Mouse (Mus musculus) monocyte, adult 5-6 weeks (primary cell): ENCODE data around the gene P4ha2. TPM values are rescaled to one million over a fixed set of nuclear protein-coding genes. Genes with fewer than 3 reads are reported as not detected.

ENCODE experiments used
- ATAC-seq: fragments of 153-309, 156-312 bp; replicated peaks from 2 replicates; pipeline ENCODE4 v1.8.0; 2017; ENCODE audit warnings: mild to moderate bottlenecking; ENCODE audit not compliant: low TSS enrichment, insufficient number of reproducible peaks, severe bottlenecking, poor library complexity, low FRiP score
- total RNA-seq: library from RNA; stranded (forward); fragments of 200-1000, 200-491, 200-594 nt; gene quantifications from 3 replicates; pipeline ENCODE4 v1.2.3, GENCODE M21; 2017

P4ha2 gene
- total RNA-seq, result not detected in 3 replicates

DNA sequence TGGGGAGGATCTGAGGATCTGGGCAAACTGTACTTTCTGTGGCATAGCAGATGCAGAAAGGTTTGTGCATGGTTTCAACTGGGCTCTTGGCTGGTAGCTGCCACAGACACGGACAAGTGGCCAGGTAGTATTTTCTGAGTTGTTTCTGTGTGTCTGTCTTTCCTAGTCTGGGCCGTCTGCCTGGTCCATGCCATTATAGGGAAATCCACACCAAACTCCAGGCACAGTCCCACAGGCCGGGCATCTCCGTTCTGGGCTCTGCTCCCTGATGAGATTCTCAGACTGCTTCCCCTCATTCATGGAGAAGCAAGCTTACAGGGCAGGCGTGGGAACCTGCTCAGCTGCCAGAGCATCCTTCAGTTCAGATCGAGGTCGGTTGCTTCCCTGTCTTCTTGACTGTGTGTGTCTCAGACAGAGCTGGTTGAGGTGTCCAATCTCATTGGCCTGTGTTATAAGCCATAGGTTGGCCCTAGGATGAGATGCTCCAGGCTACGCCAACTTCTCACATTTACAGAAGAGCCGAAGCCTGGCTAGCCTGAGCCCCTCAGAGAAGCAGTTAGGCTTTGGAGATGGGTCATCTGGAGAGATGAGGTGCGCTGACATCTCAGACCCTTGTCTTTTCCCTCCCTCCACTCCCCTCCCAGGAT lies at the start of gene P4ha2:
Gene P4ha2, plus strand, starts transcription at position 51 of the 647 bp plus-strand sequence.
- no peak for ATAC-seq

DNA sequence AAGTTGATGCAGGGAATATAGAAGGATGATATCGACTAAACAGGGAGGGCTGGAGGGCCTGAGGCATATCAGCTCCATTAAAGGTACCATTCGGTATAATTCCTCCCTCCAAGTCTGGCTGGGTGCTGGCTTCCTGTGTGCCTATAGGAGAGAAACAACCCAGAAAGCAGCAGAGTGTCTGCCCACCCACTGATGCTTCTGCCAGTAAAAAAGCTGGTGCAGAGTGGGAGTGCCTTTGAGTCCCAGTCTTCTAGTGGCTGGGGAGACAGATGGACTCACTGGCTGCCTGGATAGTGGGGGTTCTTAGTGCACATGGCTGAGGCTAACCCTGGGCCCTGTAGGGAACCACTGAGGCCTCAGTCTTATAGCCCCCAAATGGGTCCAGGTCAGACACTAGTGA lies 49.7 kb upstream of the P4ha2 start:
- ATAC-seq, result no peak

DNA sequence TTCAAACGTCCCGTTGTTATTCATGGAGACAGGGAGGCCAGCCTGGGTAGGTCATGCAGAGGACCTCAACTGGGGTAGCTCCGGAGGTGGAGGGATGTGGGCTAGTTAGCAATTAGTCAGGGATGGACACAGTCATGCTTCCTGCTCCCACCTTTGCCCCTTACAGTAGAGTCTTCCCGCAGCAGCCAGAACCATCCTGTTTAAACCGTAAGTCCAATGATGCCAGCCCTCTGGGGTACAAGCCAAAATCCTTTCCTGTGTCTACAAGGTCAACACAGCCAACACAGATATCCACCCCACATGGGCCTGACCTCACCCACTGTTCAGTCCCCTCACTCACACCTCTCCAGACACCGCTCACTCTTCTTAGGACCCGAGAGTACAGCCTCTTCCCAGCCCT lies 48.7 kb upstream of the P4ha2 start:
- ATAC-seq, result no peak

DNA sequence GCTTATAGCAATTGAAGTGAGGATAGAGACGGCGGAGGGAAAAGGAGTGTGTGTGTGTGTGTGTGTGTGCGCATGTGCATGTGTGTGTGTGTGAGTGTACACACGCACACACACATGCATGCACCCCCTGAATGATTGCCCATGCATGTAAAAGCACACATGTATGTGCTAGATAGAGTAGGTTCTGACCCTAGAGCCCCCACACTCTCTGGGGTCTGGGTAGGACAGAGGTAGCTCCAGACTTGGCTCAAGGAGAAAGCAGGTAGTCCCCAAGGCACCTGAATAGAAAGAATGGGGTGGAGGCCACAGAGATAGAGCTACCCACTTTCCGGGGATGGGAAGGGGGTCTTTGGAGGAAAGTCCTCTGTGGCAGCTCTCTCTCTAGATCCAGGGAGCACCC lies 47.8 kb upstream of the P4ha2 start:
- no peak for ATAC-seq

DNA sequence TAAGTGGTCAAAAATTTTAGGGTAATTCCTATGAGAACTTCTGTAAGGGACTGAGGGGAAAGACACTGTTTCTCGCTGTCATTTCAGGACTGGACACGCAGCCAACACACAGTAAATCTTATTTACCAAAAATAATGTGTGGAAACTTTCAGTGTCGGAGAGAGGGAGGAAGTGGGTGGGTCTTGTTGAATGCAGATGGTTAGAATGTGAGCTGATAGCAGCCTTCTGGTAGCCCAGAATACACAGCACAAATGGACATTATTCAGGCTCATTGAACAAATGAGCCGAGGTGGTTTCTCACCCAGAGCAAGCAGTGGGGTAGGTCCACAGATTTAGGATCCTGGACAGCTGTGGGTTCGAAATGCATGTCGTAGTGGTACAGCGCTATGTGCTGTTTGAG lies 46.8 kb upstream of the P4ha2 start:
- ATAC-seq, result no peak

DNA sequence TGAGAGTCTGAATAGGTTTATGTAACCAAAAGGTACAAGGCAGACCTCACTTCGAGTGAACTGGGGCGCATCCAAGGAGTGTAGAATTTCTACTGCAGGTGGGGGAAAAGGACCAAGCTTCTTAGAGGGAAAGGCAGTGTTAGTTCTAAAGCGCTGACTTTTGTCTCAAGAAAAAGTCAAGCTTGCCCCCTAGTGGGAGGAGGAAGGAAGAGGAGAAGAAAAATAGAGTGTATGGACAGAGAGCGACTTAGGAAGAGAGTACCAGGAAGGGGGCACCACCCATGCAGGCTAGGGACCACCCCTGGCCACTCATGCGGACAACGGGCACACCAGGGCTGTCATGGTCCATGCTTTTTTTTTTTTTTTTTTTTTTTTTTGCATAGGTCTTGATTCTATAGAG lies 45.6 kb upstream of the P4ha2 start:
- 0 out of 2 replicates have a peak, but pooled peaks have one; percentile 38 for ATAC-seq

DNA sequence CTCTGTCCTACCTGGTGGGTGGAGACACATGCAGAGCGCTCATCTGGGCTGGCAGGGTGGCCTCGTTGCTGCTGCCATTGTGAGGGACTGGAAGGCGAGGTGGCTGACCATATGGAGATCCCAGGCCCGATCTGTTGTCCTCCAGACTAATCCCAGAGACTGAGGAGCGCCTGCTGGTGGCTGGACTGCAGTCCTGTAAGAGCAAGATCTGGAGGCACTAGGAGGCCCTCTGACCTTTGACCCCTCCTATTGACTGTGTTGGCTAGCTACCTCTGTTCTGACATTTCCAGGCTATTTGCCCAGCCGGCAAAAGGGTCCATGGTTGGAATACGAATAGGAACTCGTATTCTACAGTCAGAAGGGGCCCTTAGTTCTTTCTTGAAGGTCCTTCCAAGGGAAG lies 43.8 kb upstream of the P4ha2 start:
- no peak for ATAC-seq

DNA sequence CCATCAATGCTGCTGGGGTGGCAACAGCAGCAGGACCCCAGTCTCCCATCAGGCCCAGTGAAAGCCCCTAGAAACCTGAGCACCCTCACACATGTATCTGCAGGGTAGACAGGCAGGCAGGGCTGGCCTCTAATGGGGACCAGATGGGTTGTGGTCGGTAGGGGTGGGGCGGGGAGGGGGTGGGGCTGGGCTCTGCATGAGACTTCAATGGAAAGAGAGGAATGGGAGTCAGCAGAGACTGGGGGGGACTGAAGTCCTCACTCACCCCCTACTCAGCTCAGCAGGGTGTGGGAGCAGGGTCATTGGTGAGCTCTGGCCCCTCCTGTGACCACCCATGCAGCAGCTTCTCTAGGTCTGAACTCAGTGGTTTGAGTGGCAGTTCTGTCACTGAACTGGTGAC lies 42.5 kb upstream of the P4ha2 start:
- no peak for ATAC-seq

DNA sequence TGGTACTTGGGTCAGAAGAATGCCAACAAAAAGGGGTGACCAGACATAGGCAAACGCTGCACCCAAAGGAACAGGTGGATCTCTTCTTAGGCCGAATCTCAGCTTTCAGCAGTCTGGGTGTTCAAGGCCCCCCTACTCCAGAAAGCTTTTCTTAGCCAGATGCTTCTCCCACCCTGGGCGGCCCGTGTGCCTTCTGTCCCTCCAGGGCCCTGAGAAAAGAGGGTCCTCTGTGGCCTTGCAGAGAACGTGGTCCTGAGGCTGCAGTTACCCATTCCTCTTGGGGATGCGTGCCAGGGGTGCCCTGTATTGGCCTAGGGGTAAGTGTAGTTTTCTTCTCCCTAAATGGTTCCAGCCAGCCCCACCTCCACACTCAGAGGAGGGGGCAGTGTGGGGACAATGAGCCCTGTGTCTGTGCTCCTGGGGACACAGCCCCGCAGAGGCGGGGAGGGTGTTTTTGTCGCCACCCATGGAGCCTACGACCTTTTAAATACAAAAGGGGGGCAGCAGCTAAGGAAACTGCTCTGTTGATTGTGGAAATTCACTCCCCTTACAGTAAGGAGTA lies 41.8 kb upstream of the P4ha2 start:
- no peak for ATAC-seq

DNA sequence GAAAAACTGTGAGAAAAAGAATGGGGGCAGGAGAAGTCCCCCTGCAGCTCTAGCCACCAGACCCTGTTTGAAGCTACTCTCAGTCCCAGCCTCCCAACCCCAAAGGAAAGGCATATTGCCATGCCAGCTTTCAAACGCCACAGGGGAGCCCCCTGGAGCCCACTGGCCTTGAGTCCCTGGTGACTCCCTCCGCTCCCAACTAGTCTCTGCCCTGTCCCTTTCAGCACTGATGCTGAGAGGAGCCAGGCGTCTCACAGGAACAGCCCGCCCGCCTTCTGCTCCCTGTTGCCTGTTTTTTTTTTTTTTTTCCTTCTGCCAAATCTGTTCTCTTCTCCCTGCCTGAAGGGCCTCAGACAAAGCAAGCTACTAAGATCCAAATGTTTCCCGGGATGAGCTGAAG lies 41.3 kb upstream of the P4ha2 start:
- ATAC-seq, result no peak

DNA sequence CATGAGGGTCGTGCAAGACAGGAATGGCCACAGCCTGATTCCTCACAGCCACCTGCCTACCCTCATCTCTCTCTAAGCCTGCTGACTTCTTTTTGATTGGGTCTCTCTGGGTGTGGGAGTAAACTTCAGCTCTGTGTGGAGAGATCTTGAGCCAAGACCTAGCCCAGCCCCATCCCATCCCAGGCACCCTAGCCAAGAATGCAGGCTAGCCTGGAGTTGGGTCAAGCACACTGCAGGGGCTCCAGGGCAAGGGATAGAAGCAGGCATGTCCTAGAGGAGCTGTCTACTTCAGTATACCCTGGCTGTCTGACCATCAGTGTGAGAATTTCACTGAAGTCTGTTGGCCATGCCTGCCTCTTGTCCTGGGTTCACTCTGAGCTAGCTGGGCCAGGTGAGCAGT lies 40.4 kb upstream of the P4ha2 start:
- no peak for ATAC-seq

DNA sequence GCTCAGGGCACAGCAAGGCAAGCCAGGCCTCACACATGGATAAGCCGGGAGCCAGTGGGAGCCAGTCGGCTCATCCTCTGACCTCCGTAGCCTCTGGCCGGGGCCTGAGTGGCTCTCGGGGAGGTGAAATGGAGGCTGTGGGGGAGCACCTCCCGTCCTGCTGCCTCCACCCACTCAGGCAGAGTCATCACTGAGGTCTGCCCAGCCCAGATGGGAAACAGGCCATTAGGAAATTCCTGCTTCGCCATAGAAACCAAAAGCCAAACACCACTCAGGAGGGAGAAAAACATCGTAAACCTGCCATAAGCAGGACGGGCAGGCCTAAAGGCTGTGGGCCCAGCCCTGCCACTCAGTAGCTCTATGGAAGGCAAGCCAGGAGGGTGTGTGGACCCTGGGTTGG lies 39.6 kb upstream of the P4ha2 start:
- ATAC-seq, result no peak

DNA sequence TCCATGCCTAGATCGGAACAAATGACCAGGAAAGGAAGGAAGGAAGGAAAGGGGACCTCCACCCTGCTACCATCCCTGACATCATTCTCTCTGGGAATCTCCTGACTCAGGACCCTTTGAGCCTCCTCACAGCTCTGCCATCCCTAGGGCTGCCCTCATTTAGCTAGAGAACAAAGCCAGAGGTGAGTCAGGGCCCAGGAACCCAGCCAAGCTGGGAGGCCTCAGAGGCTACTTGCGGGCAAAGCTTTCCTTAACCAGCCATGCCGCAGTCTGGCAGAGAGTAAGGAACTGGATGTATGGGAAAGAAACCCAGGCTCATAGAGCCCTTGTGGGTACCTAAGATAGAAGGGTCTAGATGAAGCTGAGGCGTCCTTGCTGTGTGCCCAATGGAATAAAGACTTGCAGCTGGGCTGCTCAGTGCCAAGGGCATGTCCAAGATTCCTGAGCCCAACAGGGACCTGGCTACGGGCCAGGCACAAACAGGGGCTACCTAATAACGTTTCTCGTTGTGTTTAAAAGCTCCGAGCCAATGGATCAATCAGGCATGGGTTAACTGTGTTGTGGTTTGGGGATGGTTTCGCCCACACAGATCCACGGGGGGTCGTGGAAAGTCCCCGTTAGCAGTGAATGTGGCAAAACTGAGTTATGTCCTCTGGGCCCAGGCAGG lies 37.7 kb upstream of the P4ha2 start:
- ATAC-seq, result no peak

DNA sequence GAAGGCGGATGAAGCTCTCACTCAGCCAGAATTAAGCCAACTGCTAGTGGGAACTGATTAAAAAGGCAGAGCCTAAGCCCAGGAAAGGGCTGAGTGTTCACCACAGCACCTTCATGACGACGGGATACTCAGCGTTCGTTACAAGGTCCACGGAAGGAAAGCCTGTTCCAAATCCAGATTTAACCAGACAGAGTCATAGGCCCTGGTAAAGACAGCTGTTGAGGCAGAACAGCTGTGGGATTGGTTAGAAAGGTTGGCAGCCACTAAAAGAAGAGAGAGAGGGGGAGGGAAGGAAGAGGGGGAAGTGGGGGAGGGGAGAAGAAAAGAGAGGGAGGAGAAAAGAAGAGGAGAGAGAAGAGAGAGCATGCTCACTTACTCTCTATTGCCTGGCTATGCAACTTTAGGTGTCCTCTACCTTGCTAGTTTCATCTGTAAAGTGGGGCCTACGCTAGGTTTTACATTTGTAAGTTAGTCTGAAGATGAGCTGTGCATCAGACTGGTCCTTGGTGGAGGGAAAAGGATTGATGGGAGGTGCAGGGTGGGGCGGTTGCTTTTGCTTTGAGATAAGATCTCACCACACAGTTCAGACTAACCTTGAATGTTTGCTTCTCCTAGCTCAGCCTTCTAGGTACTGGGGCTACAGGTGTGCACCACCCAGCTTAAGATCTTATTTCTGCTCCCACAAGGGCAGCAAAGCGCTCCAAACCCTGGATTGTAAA lies 37.0 kb upstream of the P4ha2 start:
- ATAC-seq, result no peak

DNA sequence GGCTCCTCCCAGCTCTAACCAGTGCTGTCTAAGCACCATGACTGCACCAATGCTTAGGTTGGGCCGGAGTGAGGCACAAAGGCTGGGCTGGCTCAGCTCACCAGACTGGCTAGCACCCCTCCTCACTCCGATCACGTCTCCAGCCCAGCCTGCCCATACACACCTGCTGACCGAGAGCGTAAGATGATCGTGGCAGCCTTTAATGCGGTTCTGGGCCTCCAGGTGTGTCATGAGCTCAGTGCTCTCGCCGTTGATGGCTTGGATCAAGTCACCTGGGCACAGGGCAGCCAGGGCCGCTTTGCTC lies 36.5 kb upstream of the P4ha2 start:
- ATAC-seq, result no peak

DNA sequence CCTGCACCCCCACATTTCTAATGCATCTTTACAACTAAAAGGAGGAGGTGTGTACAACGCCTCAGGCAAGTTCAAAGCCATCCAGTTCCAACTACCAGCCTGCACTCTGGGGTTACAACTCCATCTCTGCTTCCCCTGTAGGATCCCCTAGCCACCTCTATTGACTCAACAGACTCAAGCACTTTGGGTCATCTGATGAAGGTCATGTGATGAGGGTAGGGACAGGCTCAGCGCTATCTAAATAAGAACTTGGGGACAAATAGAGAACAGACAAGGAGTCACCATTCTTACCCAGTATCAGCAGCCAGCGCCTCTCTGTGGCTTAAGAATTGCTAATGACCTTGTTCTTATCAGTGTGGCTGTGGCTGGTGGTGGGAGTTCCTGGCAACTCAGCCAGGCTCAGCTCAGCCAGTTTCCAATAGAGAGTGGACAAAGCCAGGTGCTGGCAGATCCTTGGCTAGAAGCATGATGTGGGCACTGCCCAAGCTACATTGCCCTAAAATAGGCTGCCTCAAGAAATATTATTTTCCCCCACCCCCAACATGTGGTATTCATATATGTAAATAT lies 35.4 kb upstream of the P4ha2 start:
- no peak for ATAC-seq

DNA sequence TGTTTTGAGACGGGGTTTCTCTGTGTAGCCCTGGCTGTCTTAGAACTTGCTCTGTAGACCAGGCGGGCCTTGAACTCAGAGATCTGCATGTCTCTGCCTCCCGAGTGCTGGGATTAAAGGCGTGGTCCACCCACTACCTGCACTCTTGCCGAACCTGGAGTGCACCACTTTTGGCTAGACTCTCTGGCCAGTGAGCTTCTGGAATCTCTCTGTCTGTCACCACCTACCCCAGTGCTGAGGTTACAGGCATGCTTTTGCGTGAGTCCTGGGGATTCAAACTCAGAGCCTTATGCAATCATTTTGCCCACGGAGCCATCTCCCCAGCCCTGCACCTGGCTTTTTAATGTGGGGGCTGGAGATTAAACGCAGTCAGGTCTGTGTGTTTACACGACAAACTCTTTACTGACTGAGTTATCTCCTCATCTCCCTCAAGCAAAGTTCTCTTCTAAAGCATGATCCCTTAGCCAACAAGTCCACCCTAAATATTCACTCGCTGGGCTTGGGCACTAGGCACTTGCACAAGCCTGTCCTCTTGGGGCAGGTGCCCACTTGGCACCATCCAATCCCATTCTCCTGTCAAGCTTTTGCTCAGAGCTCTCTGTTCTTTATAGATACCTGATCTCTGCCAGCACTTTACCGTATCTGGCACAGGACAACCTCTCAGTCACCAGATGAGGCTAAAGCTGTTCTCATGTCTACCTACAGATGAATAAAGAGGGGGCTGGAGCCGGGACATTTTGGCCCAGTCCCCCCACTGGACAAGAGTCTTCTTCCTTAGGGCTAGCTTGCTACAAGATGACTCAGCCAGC lies 34.6 kb upstream of the P4ha2 start:
- ATAC-seq, result no peak

DNA sequence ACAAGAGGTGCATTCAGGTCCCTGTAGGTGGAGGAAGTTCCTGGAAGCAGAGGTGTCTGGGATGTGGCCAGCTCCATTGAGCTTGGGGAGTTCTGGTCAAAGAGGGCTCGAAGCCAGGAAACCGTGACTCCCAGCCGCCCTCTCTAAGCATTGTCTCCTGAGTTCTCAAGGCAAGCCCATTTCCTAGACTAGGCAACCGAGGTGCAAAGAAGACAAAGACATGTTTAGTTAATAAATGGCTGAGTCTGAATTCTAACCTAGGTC lies 34.0 kb upstream of the P4ha2 start:
- no peak for ATAC-seq

DNA sequence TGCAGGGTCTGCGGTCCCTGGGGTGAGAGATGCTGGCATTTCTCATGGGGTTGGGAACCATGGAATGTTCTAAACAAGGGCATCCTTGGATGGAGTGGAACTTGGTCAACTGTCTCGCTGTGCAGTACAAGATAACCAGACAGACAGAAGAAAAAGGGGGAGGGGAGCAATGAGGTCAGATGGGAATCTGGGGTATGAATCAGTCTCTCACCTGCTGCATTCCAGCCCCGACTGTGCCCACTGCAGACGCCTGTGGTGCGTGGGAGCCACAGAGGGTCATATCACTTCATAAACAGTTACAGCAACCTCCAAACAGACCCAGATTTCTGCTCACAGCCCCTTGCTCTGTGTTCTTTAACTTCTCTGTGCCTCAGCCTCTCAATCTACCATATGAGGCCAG lies 33.5 kb upstream of the P4ha2 start:
- ATAC-seq, result no peak
